25 mouse cellular contexts compared by ENCODE assay signal in genomic region chr1:85819695-85820094, GRCm38 (mm10). TPM values are rescaled to one million over a fixed set of nuclear protein-coding genes. Genes with fewer than 3 reads are reported as not detected.
DNase-seq lines count a peak whose midpoint lies in the region; ATAC-seq and TF ChIP-seq lines count a peak whose summit lies in the region.
"Had no signal": no experiment of that assay in that cellular context is flagged by ENCODE, and none has a peak within 500 bp of the region (broad histone marks: within the 10 kb centered on the region; RNA-seq: fewer than 3 reads in every experiment).

No protein-coding gene starts in this region.

- peak; percentile 25 for DNase-seq in CD4-positive, CD25-positive, alpha-beta regulatory T cell, adult 2 months (ENCODE audit: low read depth, low spot score)
- no peak for DNase-seq in layer of hippocampus, adult 2 months (ENCODE audit: low spot score in 2 of 2)
- no peak for DNase-seq in layer of hippocampus, postnatal 25 days (ENCODE audit: extremely low spot score in 1 of 2, low spot score in 1 of 2)
- DNase-seq in 416B (ENCODE audit: low read depth) (peak; percentile 32), ZHBTc4 (ENCODE audit: low read depth, low spot score) (peak; percentile 49)
- DNase-seq in embryo, embryonic 10 days (ENCODE audit: low spot score) = no peak
- no peak for DNase-seq in thymus, adult 18-20 months
- DNase-seq: adrenal gland, postnatal 25 days; cerebellum, adult 11 months; cerebellum, postnatal 25 days; embryo, embryonic 11 days; gastrocnemius, postnatal 14 days; kidney, adult 11 months; lung, adult 18-20 months; lung, postnatal 4 days; thymus, adult 2 months; thymus, postnatal 4 days had no signal

- no peak for ATAC-seq in CD4-positive, CD25-positive, alpha-beta regulatory T cell, adult 4 months
- ATAC-seq: forebrain, embryonic 13.5 days; hindbrain, embryonic 16.5 days; midbrain, embryonic 16.5 days had no signal

- no peak overlapping the region for H3K4me3 ChIP-seq in layer of hippocampus, adult 2 months
- H3K4me3 ChIP-seq: embryonic facial prominence, embryonic 13.5 days; erythroblast, embryonic 14.5 days; forebrain, embryonic 13.5 days; neural tube, embryonic 15.5 days; stomach, embryonic 15.5 days had no signal

- peak; percentile 50 for TF ChIP-seq CTCF in layer of hippocampus, adult 2 months (conservative IDR thresholded peaks at IDR 0.05)

- H3K27ac ChIP-seq in layer of hippocampus, adult 2 months = no peak overlapping the region
- H3K27ac ChIP-seq: embryonic facial prominence, embryonic 13.5 days; forebrain, embryonic 13.5 days; neural tube, embryonic 15.5 days; stomach, embryonic 15.5 days had no signal

RNA-seq across cellular contexts. Expression of gene Cab39, which starts 26.5 kb away (rescaled TPM):
- polyA plus RNA-seq in CD4-positive, CD25-positive, alpha-beta regulatory T cell, adult 4 months (2017; shearing (Covaris generic)) = 10 to 100 TPM; 37.0 to 53.5 TPM
- 100 to 1,000 TPM; 152 to 157 TPM for total RNA-seq in layer of hippocampus, adult 2 months (2021)
- total RNA-seq in layer of hippocampus, postnatal 25 days (2021) = 100 to 1,000 TPM; 149 to 151 TPM

RNA-seq across cellular contexts. Expression of gene A630001G21Rik, which starts 41.3 kb away (rescaled TPM):
- polyA plus RNA-seq in CD4-positive, CD25-positive, alpha-beta regulatory T cell, adult 4 months (2017; shearing (Covaris generic)) = 10 to 100 TPM; 43.4 to 55.8 TPM
- total RNA-seq in layer of hippocampus, adult 2 months (2021) = under 1 TPM; 0.59 to 0.79 TPM
- under 1 TPM; 0.44 to 0.75 TPM for total RNA-seq in layer of hippocampus, postnatal 25 days (2021)

Comparison
In these comparisons a context has a peak if more than half of its experiments do, and no peak if none do; other contexts are left out.
1. DNase-seq: peak in CD4-positive, CD25-positive, alpha-beta regulatory T cell, adult 2 months (single experiment), 416B (single experiment) and ZHBTc4 (single experiment); none in layer of hippocampus, adult 2 months (0 of 2), layer of hippocampus, postnatal 25 days (0 of 2), embryo, embryonic 10 days (single experiment) and thymus, adult 18-20 months (0 of 2).